Mouse (Mus musculus) brain, embryonic 14.5 days (tissue): ENCODE results near the gene Unc79. TPM values are rescaled to one million over a fixed set of nuclear protein-coding genes. Genes with fewer than 3 reads are reported as not detected.
A peak's percentile ranks its signal among the peaks of the same experiment; 100 is the strongest.

ENCODE experiments used
- DNase-seq: peaks from one replicate; pipeline ENCODE4 v3.0.0-alpha.2; 2011; ENCODE audit warnings: low read depth
- CTCF ChIP-seq: fragments of 200-500 bp; IDR thresholded peaks from 2 replicates; pipeline ENCODE4 v1.5.1; 2012; ENCODE audit warnings: inconsistent platforms, mild to moderate bottlenecking, moderate library complexity, borderline replicate concordance; ENCODE audit not compliant: insufficient read depth, insufficient read length; ENCODE audit errors: extremely low read depth
- POLR2A ChIP-seq: fragments of 200-500 bp; IDR thresholded peaks from 2 replicates; pipeline ENCODE4 v1.6.1; 2012; ENCODE audit warnings: mild to moderate bottlenecking, inconsistent platforms, borderline replicate concordance; ENCODE audit not compliant: poor library complexity, insufficient read depth, insufficient read length, severe bottlenecking; ENCODE audit errors: extremely low read depth
- polyA plus RNA-seq: library from polyadenylated mRNA; depleted of rRNA; stranded (reverse); fragments of >200 nt; gene quantifications from 2 replicates; pipeline ENCODE4 v1.2.3, GENCODE M21; 2012

Unc79 gene
- polyA plus RNA-seq, 1 experiment = 40.6 TPM

DNA sequence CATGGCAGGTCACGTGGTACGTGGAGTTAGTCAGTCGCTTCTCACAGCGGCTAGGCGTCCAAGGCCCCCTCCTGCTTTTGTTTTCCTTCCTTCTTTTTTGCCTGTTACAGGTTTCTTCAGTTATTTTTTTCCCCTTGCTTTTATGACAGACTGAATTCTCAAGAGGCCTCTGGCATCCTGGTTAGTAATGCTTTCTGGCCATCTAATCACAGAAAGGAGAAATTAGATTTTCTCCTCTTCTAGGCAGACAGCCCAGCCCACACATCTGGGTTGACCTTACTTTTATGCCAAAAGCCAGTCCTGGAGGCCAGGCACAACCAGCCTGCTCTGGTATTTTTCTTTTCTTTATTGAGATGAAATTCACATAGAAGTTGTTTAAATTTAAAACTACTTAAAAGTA, 94.1 kb downstream of the Unc79 start:
- DNase-seq = no peak
- TF ChIP-seq POLR2A (no peak), CTCF (no peak)

DNA sequence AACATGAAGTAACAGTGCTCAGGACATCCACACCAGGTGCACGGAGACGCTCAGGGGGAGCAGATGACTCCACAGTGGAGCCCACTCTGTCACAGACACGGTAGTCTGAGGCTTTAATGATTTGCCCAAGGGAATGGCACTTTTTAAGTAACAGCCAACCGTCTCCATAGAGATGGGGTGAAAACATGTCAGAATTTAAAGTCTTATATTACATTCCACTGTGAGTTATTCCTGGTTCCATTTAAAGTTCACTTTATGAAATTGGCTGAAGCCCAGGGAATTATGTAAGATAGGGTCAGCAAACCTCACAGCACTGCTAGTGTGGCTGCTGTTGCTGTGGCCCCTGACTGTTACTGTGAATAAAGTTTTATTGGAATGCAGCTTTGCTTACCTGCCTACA, 95.8 kb downstream of the Unc79 start:
- TF ChIP-seq POLR2A (no peak), CTCF (no peak)
- no peak for DNase-seq

DNA sequence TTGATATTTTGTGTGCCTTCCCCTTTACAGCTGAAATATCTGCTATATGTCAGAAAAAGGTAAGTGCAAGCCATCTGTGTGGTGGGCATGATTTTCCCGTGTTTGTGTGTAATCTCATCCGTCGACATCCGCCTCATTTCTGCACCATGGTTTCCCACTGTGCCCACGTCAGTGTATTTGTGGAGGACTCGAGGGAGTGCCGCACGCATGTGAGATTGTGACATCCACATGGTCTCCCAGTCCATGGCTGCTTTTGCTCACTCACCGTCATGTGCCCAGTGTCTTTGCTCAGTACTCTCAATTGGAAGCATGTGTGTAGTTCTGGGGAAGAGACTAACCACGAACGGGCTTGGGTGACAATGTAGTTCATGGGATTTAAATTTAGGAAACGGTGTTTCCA, 101.2 kb downstream of the Unc79 start:
- TF ChIP-seq POLR2A (no peak), CTCF (no peak)
- DNase-seq = no peak

DNA sequence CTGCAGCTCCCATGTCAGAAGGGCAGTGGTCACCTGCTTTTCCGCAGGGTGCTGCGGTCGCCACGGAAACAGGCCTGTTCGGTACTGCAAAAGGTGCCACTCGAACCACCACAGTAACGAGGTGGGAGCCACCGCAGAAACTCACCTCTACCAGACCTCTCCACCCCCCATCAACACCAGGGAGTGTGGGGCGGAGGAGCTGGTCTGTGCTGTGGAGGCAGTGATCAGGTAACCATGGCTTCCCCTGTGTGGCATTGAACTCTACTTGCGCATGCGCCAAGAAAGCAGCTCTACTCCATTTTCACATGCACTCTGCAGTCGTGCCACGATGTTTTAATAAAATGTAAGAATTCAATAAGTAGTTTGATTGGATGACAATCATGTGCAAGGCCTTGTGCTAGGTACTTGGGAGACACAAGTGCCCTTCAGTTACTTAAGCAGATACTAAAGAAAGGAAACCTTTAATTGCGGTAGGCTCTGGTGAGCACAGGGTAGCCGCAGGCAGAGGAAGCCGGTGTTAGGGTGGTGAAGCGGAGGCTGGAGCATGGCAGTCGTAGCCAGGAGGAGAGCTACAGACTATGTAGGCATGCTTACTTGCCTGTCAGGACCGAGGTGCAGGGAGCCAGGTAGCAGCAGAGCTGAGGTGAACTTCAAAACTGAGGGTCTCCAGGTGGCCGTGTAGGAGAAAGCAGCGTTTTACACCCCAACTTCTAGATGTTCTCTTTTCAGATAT, 110.8 kb downstream of the Unc79 start:
- DNase-seq = no peak
- no peak for TF ChIP-seq CTCF
- TF ChIP-seq POLR2A = no peak

DNA sequence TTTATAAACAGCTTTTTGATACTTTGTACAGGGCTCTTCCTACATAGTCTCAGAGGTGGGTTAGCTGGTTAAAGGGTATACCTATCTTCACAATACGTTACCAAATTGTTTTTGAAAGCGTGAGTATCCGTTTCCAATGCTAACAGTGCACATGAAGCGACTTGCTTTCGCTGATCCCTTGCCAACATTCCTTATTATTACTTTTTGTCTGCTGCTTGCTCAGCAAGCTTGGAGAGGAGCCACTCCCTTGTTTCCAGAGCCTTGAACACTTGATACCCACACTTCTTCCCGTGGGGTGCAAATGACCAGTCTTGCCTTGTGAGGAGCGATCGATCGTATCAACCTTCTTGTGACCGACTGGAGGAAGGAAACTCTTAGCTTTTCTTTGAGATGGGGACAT, 112.1 kb downstream of the Unc79 start:
- TF ChIP-seq CTCF = no peak
- no peak for TF ChIP-seq POLR2A
- no peak for DNase-seq

DNA sequence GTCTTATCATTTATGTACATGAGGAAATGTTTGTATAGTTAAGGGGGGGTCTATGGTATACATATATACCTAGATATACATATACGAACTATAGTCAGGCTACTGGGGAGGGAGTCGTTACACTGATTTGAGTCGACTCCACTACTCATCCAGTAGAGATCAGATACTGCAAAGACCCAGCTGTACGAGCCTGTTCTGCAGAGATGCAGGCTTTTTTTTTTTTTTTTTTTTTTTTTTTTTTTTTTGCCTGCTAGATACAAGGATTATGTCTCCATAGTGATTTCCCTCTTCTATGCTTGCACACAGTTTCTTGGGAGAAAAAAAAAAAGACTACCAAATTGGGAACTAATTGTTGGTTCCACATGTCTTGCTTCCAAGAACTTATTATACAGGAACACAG, 113.5 kb downstream of the Unc79 start:
- TF ChIP-seq POLR2A (no peak), CTCF (no peak)
- no peak for DNase-seq

DNA sequence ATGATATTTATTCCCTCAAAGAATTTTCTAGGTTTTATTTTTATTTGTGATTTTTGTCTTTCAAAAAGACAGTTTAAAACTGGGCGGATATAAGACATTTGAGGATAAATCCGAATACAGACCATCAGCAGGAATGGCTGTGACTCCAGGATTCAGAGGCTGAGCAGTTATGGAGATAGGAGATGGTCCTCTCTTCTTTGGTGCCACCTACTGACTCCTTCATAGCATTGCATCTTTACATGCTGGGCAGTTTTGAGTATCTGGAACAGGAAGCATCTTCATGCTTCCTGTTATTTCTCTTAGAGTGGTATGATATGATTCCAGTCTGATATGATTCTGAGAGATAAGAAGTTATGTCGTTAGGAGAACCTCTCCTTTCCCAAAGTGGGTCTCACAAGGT, 116.3 kb downstream of the Unc79 start:
- peak; percentile 86 for DNase-seq
- TF ChIP-seq POLR2A (no peak), CTCF (peak; percentile 79)

DNA sequence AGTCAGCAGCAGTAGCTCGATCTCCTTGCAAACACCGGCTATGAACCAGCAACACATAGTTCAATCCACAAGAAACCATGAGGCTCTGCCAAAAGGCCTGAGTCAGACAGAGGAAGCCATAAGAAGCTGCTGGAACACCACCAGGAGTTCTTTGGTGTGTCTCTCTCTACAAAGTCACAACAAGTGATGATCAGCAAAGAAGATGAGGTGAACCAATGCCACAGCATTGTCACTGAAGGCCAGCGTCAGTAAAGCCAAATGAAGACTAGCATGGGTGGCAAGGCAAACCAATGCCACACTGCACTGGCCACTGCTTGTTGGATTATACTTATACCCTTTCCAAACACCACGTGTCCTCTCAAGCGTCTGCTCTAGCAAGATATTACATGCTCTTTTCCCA, 119.5 kb downstream of the Unc79 start:
- DNase-seq = no peak
- TF ChIP-seq CTCF (no peak), POLR2A (no peak)

DNA sequence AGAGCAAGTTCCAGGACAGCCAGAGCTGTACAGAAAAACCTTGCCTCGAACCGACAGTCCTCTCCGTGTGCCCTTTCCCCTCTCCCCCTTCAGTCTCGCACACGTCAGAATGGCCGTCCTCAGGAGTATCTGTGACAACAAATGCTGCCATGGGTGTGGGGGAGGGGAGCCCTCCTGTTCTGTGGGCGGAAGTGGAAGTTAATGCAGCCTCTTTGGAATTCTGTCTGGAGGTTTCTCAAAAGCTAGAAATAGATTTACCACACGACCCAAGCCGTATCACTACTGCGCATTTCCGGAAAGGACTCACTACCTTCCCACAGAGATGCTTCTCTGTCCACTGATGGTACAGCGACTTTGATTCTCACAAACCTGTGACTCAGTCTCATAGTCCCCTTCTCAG, 120.9 kb downstream of the Unc79 start:
- TF ChIP-seq POLR2A (no peak), CTCF (no peak)
- DNase-seq = no peak

DNA sequence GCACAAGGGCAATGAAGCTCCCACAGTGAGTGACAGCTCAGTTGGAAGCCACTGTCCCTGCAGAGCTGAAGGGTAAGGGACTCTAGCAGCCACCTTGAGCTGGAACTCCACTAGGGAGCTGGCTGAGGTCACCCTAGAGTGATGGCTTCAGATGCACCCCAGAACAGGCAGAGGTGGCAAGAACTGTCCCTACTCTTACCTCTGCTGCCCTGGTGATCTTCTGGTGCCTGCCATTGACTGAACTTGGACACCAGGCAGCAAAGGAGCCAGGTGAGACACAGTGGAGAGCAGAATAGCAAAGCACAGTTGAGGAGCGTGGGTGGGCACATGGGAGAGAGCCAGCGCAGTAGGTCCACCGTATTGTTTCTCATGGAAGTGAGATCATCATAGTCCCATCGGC, 125.3 kb downstream of the Unc79 start:
- no peak for DNase-seq
- TF ChIP-seq CTCF (no peak), POLR2A (no peak)

DNA sequence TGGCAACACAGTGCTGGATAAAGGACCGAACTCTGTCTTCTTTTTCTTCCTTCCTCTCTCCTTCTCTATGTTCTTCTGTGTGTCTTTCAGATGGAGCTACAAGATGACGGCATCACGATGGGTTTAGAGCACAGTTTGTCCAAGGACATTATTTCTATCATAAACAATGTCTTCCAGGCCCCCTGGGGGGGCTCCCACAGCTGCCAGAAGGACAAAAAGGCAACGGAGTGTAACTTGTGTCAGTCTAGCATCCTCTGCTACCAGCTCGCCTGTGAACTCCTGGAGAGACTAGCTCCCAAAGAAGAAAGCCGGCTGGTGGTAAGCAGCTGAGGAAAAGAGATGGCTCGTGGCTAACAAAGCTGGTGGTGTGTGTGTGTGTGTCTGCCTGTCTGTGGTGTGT, 130.1 kb downstream of the Unc79 start:
- no peak for DNase-seq
- TF ChIP-seq CTCF (no peak), POLR2A (no peak)

DNA sequence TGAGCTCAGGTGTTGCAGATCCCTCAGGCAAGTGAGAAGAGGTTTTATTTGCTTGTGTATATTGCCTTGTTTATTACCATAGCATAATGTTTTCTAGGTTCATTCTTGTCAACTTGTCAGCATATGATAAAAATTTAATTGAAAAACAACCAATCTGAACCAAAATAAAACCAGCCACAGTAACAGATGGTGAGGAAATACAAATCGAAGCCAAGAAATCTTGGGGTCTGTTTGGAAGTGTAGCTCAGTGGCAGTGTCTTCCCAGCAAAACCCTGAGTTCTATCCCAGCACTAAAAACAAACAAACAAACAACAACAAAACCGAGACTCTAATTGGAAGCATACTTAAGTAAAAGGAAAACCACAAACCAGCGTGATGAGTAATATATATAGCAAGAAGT, 131.4 kb downstream of the Unc79 start:
- no peak for TF ChIP-seq CTCF

More for the DNA sequence above, 131.4 kb downstream of the Unc79 start:
- DNase-seq = peak; percentile 50
